Mouse (Mus musculus) hindbrain, embryonic 10.5 days (tissue): ENCODE data around the gene Smarcb1. TPM values are rescaled to one million over a fixed set of nuclear protein-coding genes. Genes with fewer than 3 reads are reported as not detected.
A peak's percentile ranks its signal among the peaks of the same experiment; 100 is the strongest.

Experiments
- DNase-seq: peaks from one replicate; pipeline ENCODE4 v3.0.0-alpha.2; 2017; ENCODE audit warnings: low spot score
- H3K27ac ChIP-seq: fragments of 300-500 bp; sonication (generic); 2 replicates; pipeline ENCODE4 v1.5.1; 2016; ENCODE audit warnings: mild to moderate bottlenecking, moderate library complexity
- H3K27me3 ChIP-seq: fragments of 300-500 bp; sonication (generic); 2 replicates; pipeline ENCODE4 v1.6.1; 2016; ENCODE audit warnings: mild to moderate bottlenecking; ENCODE audit not compliant: poor library complexity, insufficient read depth, severe bottlenecking
- H3K36me3 ChIP-seq: fragments of 300-500 bp; sonication (generic); 2 replicates; pipeline ENCODE4 v1.6.1; 2016; ENCODE audit warnings: mild to moderate bottlenecking, moderate library complexity
- H3K4me1 ChIP-seq: fragments of 300-500 bp; sonication (generic); replicated peaks from 2 replicates; pipeline ENCODE4 v1.6.1; 2016; ENCODE audit warnings: mild to moderate bottlenecking
- H3K4me3 ChIP-seq: fragments of 300-500 bp; sonication (generic); 2 replicates; pipeline ENCODE4 v1.5.1; 2016; ENCODE audit warnings: mild to moderate bottlenecking, moderate library complexity
- H3K9me3 ChIP-seq: fragments of 300-500 bp; sonication (generic); 2 replicates; pipeline ENCODE4 v1.6.1; 2016; ENCODE audit warnings: mild to moderate bottlenecking, moderate library complexity
- WGBS: fragments of 180-500 bp; shearing (Covaris S2); methylation state at CpG from one replicate; pipeline ENCODE4 v1.1.7; 2016; 5-methylcytosine and 5-hydroxymethylcytosine counted together
- polyA plus RNA-seq: library from polyadenylated mRNA; unstranded; fragments of >200 nt; fragmentation: Nextera tagmentation; extraction: Ambion mirVana; gene quantifications from 2 replicates; pipeline ENCODE4 v1.2.1, GENCODE M21; 2016

Gene Smarcb1
- polyA plus RNA-seq, 1 experiment from 2014 or later: 332 TPM

DNA sequence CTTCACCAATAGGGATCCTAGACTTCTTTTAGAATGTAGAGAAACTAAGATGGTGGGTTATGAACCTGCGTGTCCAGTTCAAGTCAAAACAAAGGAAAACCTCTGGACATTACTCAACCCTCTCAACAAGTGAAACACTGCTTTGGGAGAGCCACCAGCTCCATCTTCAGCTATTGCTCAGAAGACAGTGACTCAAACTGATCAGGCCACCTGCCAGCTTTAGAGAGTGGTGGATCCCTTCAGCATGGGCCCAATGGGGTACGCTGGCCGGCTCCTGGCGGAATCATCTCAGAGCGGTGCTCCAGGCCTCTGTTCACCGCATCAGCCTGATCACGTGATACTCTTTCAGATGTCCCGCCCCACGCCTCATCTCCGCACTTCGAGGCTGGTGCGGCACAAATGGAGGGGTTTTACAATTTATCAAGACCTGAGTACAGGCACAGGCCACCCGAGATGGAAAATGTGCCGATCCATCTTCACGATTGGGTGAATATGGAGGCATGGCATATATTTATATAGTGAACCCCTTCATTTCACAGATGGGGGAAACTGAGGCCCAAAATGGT is 65.9 kb downstream of the Smarcb1 start:
- H3K27me3 ChIP-seq: peaks cover 5% of the 10 kb centered on the region; the same call in 1 of the 2 replicates
- H3K36me3 ChIP-seq: peaks cover 34% of the 10 kb centered on the region
- DNase-seq: no peak
- H3K9me3 ChIP-seq: no peaks in the 10 kb centered on the region
- no peak overlapping the region for H3K4me3 ChIP-seq
- 90% methylated on average over 15 of the region's 15 CpGs for WGBS
- H3K4me1 ChIP-seq: peaks cover 43% of the 10 kb centered on the region
- H3K27ac ChIP-seq: no peak overlapping the region

DNA sequence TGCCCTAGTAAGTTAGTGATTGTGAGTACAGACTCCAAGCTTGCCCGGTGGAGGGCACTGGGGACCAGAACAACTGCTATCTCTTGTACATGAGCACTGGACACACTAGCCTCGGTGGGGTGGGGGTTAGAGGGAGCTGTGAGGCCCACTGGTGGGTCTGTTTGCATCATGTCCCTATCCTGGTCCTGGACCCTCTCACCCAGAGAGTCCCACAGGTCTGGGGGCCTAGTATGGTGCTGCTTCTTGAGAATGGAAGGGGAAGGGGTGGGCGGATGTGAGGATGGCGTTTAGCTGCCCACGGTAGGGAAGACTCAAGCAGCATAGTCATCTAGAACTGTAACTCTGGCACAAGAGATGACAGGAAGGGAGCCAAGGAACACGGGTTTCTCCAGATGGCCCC is 66.6 kb downstream of the Smarcb1 start:
- Histone ChIP-seq H3K36me3 (peaks cover 34% of the 10 kb centered on the region), H3K27me3 (peaks cover 5% of the 10 kb centered on the region; the same call in 1 of the 2 replicates), H3K9me3 (no peaks in the 10 kb centered on the region), H3K4me1 (peaks cover 42% of the 10 kb centered on the region), H3K4me3 (no peak overlapping the region), H3K27ac (no peak overlapping the region)
- WGBS: 92% methylated on average over 6 of the region's 6 CpGs
- no peak for DNase-seq

DNA sequence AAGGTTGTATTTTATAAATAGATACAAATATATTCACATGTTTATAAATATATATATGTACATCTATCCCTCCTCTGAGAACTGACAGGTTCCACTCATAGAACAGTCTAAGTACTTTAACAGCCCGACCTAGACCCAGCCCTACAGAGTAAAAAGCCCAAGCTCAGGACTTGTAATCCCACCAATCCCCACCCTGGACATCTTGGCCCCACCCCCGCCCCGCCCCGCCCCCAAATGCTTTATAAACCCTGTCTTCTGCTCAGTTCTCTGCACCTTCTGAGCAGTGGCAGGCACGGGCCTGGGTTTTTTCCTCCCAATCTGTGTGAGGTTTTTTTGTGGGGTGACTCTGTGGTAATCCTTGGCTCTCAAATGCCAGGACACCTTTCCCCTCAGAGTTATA is 67.3 kb downstream of the Smarcb1 start:
- no peak for DNase-seq
- Histone ChIP-seq H3K27me3 (peaks cover 5% of the 10 kb centered on the region; the same call in 1 of the 2 replicates), H3K4me3 (no peak overlapping the region), H3K27ac (no peak overlapping the region), H3K4me1 (peaks cover 45% of the 10 kb centered on the region), H3K36me3 (peaks cover 34% of the 10 kb centered on the region), H3K9me3 (no peaks in the 10 kb centered on the region)
- WGBS: 67% methylated on average over 5 of the region's 5 CpGs

DNA sequence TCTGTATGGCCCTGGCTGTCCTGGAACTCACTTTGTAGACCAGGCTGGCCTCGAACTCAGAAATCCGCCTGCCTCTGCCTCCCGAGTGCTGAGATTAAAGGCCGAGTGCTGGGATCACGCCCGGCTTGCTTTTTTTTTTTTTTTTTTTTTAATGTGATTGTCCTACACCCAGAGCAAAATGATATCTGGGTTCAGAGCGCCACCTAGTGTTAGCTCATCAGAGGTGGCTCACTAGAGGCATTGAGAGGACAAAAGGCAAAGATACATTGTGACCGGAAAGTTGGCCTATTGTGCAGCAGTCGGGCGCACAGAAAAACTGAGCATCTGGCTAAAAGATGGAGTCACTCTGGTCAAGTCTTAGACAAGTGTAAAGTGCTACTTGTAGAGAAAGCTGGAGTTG is 68.0 kb downstream of the Smarcb1 start:
- peak overlapping the region; percentile 45; the same call in 1 of the 2 replicates for H3K27ac ChIP-seq
- no peaks in the 10 kb centered on the region for H3K9me3 ChIP-seq
- DNase-seq: peak; percentile 83
- H3K4me3 ChIP-seq: no peak overlapping the region
- H3K4me1 ChIP-seq: peaks cover 45% of the 10 kb centered on the region
- peaks cover 5% of the 10 kb centered on the region; the same call in 1 of the 2 replicates for H3K27me3 ChIP-seq
- WGBS: 30% methylated on average over 10 of the region's 10 CpGs
- peaks cover 30% of the 10 kb centered on the region for H3K36me3 ChIP-seq

DNA sequence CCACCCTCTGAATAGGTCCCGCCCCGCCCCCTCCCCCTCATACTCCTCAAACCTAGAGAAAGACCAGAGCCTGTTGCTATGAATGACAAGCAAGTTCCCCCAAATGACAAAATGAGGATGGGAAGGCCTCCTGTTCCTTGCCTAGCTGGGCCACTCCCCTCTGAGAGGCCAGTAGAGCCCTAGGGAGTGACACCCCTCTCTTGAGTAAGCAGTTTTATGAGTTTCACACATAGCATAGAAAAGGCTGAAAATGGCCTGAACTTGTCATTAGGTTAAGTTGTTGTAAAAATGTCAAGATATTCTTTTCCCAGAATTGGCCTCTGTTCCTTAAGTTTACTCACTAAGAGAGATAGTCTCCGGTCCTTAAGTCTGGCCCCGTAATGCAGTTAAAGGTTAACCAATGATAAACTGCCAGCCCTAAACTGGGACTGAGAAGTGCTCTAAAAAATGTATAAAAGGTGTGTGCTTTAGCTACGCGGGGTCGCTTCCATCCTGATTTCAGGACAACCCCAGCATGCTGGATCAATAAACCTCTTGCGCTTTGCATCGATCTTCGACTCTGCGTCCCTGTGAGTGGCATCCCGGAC is 68.8 kb downstream of the Smarcb1 start:
- H3K4me1 ChIP-seq: peaks cover 39% of the 10 kb centered on the region
- 93% methylated on average over 12 of the region's 12 CpGs for WGBS
- no peak overlapping the region for H3K27ac ChIP-seq
- DNase-seq: no peak
- H3K4me3 ChIP-seq: no peak overlapping the region
- H3K9me3 ChIP-seq: no peaks in the 10 kb centered on the region
- H3K36me3 ChIP-seq: peaks cover 22% of the 10 kb centered on the region
- peaks cover 5% of the 10 kb centered on the region; the same call in 1 of the 2 replicates for H3K27me3 ChIP-seq

DNA sequence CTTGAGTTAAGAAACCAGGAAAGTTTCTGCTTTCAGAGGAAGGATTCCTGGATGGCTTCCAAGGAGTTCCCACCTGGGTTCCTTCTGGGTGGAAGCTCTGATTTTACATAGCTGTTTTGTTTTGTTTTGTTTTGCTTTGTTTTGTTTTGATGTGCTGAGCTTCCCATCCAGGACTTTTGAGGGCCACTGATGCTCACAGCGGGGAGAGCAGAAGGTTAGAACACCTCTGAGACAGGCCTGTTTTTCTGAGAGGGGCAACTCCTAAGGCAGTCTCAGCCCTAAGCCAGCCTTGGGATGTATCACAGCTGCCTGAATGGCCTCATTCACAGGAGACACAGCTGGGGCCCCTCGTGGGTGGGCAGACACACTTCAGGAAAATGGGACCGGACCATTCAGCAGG is 69.7 kb downstream of the Smarcb1 start:
- DNase-seq: no peak
- Histone ChIP-seq H3K36me3 (peaks cover 13% of the 10 kb centered on the region), H3K4me3 (no peak overlapping the region), H3K27ac (peak overlapping the region; percentile 46; the same call in 1 of the 2 replicates), H3K27me3 (peaks cover 5% of the 10 kb centered on the region; the same call in 1 of the 2 replicates), H3K4me1 (peaks cover 32% of the 10 kb centered on the region), H3K9me3 (no peaks in the 10 kb centered on the region)
- 27% methylated on average over 3 of the region's 3 CpGs for WGBS

DNA sequence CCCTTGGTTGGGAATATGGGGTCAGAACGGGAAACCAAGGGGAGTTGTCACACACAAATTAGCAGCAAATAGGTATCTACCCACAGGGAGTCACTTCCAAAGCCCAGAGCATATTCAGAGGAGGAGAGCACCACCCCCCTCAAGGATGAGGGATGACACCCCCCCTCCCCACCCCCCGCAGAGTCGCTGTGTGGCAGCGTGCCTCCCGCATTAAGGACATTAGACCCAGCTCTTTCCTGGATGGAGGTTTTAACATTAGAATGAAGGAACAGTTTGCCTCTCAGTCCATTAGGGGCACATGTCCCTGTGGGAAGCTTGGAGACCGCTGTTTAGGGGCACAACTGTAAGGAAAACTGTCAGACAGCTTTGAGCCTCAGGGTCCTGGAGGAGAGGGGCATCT is 70.3 kb downstream of the Smarcb1 start:
- Histone ChIP-seq H3K4me3 (peak overlapping the region; percentile 3; the same call in 1 of the 2 replicates), H3K9me3 (no peaks in the 10 kb centered on the region), H3K27me3 (peaks cover 5% of the 10 kb centered on the region; the same call in 1 of the 2 replicates), H3K4me1 (peaks cover 35% of the 10 kb centered on the region), H3K27ac (peak overlapping the region; percentile 46; the same call in 1 of the 2 replicates), H3K36me3 (peaks cover 6% of the 10 kb centered on the region)
- DNase-seq: no peak
- WGBS: 3% methylated on average over 6 of the region's 6 CpGs

DNA sequence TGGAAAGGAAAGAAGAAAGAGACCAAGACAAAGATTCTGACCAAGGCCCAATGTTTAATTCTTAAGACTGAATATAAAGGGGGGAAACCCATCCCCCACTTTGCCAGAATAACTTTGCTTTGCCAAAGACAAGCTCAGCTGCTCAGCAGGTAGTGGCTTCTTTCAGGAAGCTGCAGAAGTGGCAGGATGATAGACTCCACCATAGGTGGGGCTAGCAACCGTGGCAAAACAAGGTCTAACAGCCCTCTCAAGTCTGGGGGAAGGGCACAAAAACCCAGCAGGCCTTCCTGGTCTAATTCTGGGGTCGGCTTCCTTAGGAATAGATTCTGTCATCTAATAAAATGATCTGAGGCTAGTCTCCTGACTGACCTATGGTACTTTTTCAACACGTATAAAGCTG is 73.0 kb downstream of the Smarcb1 start:
- WGBS: 29% methylated on average over 3 of the region's 3 CpGs

More for the DNA sequence above, 73.0 kb downstream of the Smarcb1 start:
- no peak for DNase-seq
- no peak overlapping the region for H3K4me3 ChIP-seq
- peaks cover 5% of the 10 kb centered on the region; the same call in 1 of the 2 replicates for H3K27me3 ChIP-seq
- no peaks in the 10 kb centered on the region for H3K36me3 ChIP-seq
- no peak overlapping the region; the same call in 1 of the 2 replicates for H3K27ac ChIP-seq
- peaks cover 35% of the 10 kb centered on the region for H3K4me1 ChIP-seq
- H3K9me3 ChIP-seq: no peaks in the 10 kb centered on the region

Other genes with a start within 250 kb of the Smarcb1 start
- gene Cabin1, start 157.3 kb downstream of the Smarcb1 start, polyA plus RNA-seq: 36.8 and 38.4 TPM in 2 replicates
- gene Ddt, start 148.2 kb downstream of the Smarcb1 start, polyA plus RNA-seq: 94.1 and 95.3 TPM in 2 replicates
- not detected in 2 replicates for gene Gm20441, start 140.7 kb downstream of the Smarcb1 start, polyA plus RNA-seq
- 1.4 and 1.9 TPM in 2 replicates for gene Gstt3, start 140.2 kb downstream of the Smarcb1 start, polyA plus RNA-seq
- 3.8 and 4.1 TPM in 2 replicates for gene Gstt1, start 123.0 kb downstream of the Smarcb1 start, polyA plus RNA-seq
- gene Gstt4, start 99.1 kb downstream of the Smarcb1 start, polyA plus RNA-seq: not detected in 2 replicates
- gene Gstt2, start 84.2 kb downstream of the Smarcb1 start, polyA plus RNA-seq: 7.9 and 8.5 TPM in 2 replicates
- 2,694 and 3,395 TPM in 2 replicates for gene Mif, start 61.4 kb downstream of the Smarcb1 start, polyA plus RNA-seq
- 1.6 and 3.1 TPM in 2 replicates for gene Derl3, start 28.2 kb downstream of the Smarcb1 start, polyA plus RNA-seq
- gene Chchd10, start 11.5 kb upstream of the Smarcb1 start, polyA plus RNA-seq: 9.3 and 13.1 TPM in 2 replicates
- gene Mmp11, start 14.9 kb upstream of the Smarcb1 start, polyA plus RNA-seq: 31.0 and 41.3 TPM in 2 replicates
- gene Gm867, start 19.1 kb upstream of the Smarcb1 start, polyA plus RNA-seq: 0.85 and 1.6 TPM in 2 replicates
- gene Vpreb3, start 21.4 kb upstream of the Smarcb1 start, polyA plus RNA-seq: 0.37 and 0.61 TPM in 2 replicates
- gene Gm5134, start 32.9 kb upstream of the Smarcb1 start, polyA plus RNA-seq: not detected in 2 replicates
- 29.7 and 37.6 TPM in 2 replicates for gene Zfp280b, start 111.0 kb upstream of the Smarcb1 start, polyA plus RNA-seq
- not detected in 2 replicates for gene Slc5a4b, start 189.3 kb upstream of the Smarcb1 start, polyA plus RNA-seq
- not detected in 2 replicates for gene Slc5a4a, start 225.8 kb upstream of the Smarcb1 start, polyA plus RNA-seq